Mouse (Mus musculus) testis, adult 2 months (tissue): ENCODE measurements around the gene Gfy.

ENCODE experiments used
- CTCF ChIP-seq: fragments of 200-500 bp; IDR thresholded peaks from 2 replicates; pipeline ENCODE4 v1.5.1; 2012; ENCODE audit warnings: low read depth, mild to moderate bottlenecking, inconsistent platforms, low read length, moderate library complexity; ENCODE audit not compliant: control insufficient read depth, insufficient read depth, insufficient replicate concordance
- POLR2A ChIP-seq: fragments of 200-500 bp; IDR thresholded peaks from 2 replicates; pipeline ENCODE4 v1.6.1; 2012; ENCODE audit warnings: low read depth, mild to moderate bottlenecking, inconsistent platforms, low read length, moderate library complexity; ENCODE audit not compliant: control insufficient read depth

DNA sequence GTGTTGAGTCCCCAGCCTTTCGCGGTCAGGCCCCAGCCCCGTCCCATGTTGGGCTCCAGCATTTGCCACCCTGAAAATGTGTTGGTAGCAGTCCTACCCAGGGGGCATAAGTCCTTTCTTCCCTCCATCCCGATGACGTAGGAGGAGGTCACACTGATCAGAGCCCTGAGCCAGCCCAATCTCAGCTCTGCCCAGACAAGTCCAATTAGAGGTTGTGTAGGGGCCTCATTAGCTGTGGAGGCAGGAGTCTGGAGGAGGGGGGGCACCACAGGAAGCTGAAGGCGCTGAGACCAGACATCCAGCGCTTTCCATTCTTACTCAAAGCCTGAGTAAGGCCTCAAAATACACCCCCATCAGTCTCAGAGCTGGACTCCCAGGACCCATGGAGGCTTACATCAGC, 6.6 kb upstream of the Gfy start:
- TF ChIP-seq POLR2A (no peak), CTCF (no peak)
